ENCODE assay signal across 18 mouse cellular contexts in the genomic region with DNA sequence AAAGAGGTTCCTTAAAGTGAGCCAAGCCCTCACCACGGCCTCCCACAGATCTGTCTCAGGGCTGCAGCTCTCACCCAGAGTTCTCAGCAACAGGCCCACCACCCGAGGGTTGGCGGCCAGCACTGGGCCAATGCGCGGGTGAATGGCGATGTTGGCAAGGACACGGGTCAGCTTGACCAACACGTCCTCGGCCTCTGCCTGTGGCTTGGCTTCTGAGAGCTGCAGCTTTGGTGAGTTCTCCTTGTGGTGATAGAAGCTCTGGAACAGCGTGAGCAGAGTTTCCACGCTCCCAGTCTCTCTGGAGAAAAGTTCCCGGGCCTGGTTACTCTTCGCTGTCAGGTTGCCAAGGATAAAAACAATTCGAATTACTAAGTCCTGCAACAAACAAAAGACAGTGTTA.
DNase-seq lines count a peak whose midpoint lies in the region; ATAC-seq lines count a peak whose summit lies in the region.
"Had no signal": no experiment of that assay in that cellular context is flagged by ENCODE, and none has a peak within 500 bp of the region (broad histone marks: within the 10 kb centered on the region; RNA-seq: fewer than 3 reads in every experiment).

No protein-coding gene starts in this region.

- no peaks in the 10 kb centered on the region for H3K27me3 ChIP-seq in hindbrain, embryonic 12.5 days
- H3K27me3 ChIP-seq in hindbrain, embryonic 11.5 days (ENCODE audit: control insufficient read depth, insufficient read depth, low read length), result no peaks in the 10 kb centered on the region
- H3K27me3 ChIP-seq in neural tube, embryonic 13.5 days, result no peaks in the 10 kb centered on the region
- no peaks in the 10 kb centered on the region for H3K27me3 ChIP-seq in hindbrain, embryonic 15.5 days
- H3K27me3 ChIP-seq in liver, embryonic 11.5 days (replicated peaks; ENCODE audit: control insufficient read depth, insufficient read depth, low read length), result no peaks in the 10 kb centered on the region
- H3K27me3 ChIP-seq: heart, embryonic 13.5 days; limb, embryonic 12.5 days had no signal

- no peaks in the 10 kb centered on the region for H3K9me3 ChIP-seq in hindbrain, embryonic 12.5 days (replicated peaks)
- H3K9me3 ChIP-seq in hindbrain, embryonic 11.5 days (ENCODE audit: control insufficient read depth, low read length), result no peaks in the 10 kb centered on the region
- H3K9me3 ChIP-seq in neural tube, embryonic 13.5 days, result no peaks in the 10 kb centered on the region
- no peaks in the 10 kb centered on the region; the same call in 1 of the 2 replicates for H3K9me3 ChIP-seq in hindbrain, embryonic 15.5 days
- no peaks in the 10 kb centered on the region for H3K9me3 ChIP-seq in liver, embryonic 11.5 days (ENCODE audit: control insufficient read depth, low read length)
- H3K9me3 ChIP-seq: heart, embryonic 13.5 days; limb, embryonic 12.5 days had no signal

- H3K9ac ChIP-seq in hindbrain, embryonic 12.5 days, result no peak overlapping the region
- no peak overlapping the region for H3K9ac ChIP-seq in hindbrain, embryonic 11.5 days (ENCODE audit: low read depth, low read length)
- H3K9ac ChIP-seq in neural tube, embryonic 13.5 days, result no peak overlapping the region
- no peak overlapping the region for H3K9ac ChIP-seq in hindbrain, embryonic 15.5 days
- no peak overlapping the region for H3K9ac ChIP-seq in liver, embryonic 11.5 days (ENCODE audit: low read depth, low read length)
- H3K9ac ChIP-seq: heart, embryonic 13.5 days; limb, embryonic 12.5 days; liver, embryonic 14.5 days had no signal

- H3K4me3 ChIP-seq in hindbrain, embryonic 12.5 days, result no peak overlapping the region
- no peak overlapping the region for H3K4me3 ChIP-seq in hindbrain, embryonic 11.5 days (ENCODE audit: low read depth, low read length)
- H3K4me3 ChIP-seq in neural tube, embryonic 13.5 days, result no peak overlapping the region
- H3K4me3 ChIP-seq in hindbrain, embryonic 15.5 days, result no peak overlapping the region
- no peak overlapping the region for H3K4me3 ChIP-seq in liver, embryonic 11.5 days (ENCODE audit: low read depth, low read length)
- H3K4me3 ChIP-seq: erythroblast, embryonic 14.5 days; heart, embryonic 13.5 days; limb, embryonic 12.5 days had no signal

- peak; percentile 5 to 24 for DNase-seq in adrenal gland, postnatal 36 days
- DNase-seq in adrenal gland, postnatal 4 days (ENCODE audit: low spot score in 2 of 2), result no peak
- DNase-seq in hindbrain, embryonic 11.5 days (ENCODE audit: low spot score), result no peak
- no peak for DNase-seq in neural tube, embryonic 10.5 days (ENCODE audit: extremely low spot score, low spot score)
- no peak for DNase-seq in liver, embryonic 11.5 days (ENCODE audit: low spot score)
- DNase-seq: cerebellum, adult 18-20 months; cerebellum, postnatal 36 days; heart, postnatal 36 days; spleen, adult 18-20 months had no signal

- peaks cover 11% of the 10 kb centered on the region for H3K4me1 ChIP-seq in hindbrain, embryonic 12.5 days
- H3K4me1 ChIP-seq in hindbrain, embryonic 11.5 days (replicated peaks; ENCODE audit: control insufficient read depth, insufficient read depth, low read length), result no peaks in the 10 kb centered on the region
- peaks cover 12% of the 10 kb centered on the region for H3K4me1 ChIP-seq in neural tube, embryonic 13.5 days (replicated peaks)
- H3K4me1 ChIP-seq in hindbrain, embryonic 15.5 days (replicated peaks), result peaks cover 2% of the 10 kb centered on the region; the same call in 1 of the 2 replicates
- no peaks in the 10 kb centered on the region for H3K4me1 ChIP-seq in liver, embryonic 11.5 days (replicated peaks; ENCODE audit: control insufficient read depth, insufficient read depth, low read length)
- H3K4me1 ChIP-seq: limb, embryonic 12.5 days had no signal

- no peak overlapping the region for H3K4me2 ChIP-seq in hindbrain, embryonic 12.5 days (replicated peaks)
- H3K4me2 ChIP-seq in hindbrain, embryonic 11.5 days (replicated peaks; ENCODE audit: low read depth, low read length), result no peak overlapping the region
- H3K4me2 ChIP-seq in neural tube, embryonic 13.5 days, result no peak overlapping the region
- no peak overlapping the region for H3K4me2 ChIP-seq in hindbrain, embryonic 15.5 days
- no peak overlapping the region for H3K4me2 ChIP-seq in liver, embryonic 11.5 days
- H3K4me2 ChIP-seq: heart, embryonic 13.5 days; limb, embryonic 12.5 days had no signal

- 0 out of 2 replicates have a peak overlapping the region, but pooled peaks have one; percentile 25 for H3K27ac ChIP-seq in hindbrain, embryonic 12.5 days
- no peak overlapping the region for H3K27ac ChIP-seq in hindbrain, embryonic 11.5 days (ENCODE audit: low read depth, low read length)
- H3K27ac ChIP-seq in neural tube, embryonic 13.5 days (replicated peaks), result peak overlapping the region; percentile 39; the same call in 1 of the 2 replicates
- 0 out of 2 replicates have a peak overlapping the region, but pooled peaks have one; percentile 32 for H3K27ac ChIP-seq in hindbrain, embryonic 15.5 days (replicated peaks)
- no peak overlapping the region for H3K27ac ChIP-seq in liver, embryonic 11.5 days (ENCODE audit: low read depth, low read length)
- H3K27ac ChIP-seq: heart, embryonic 13.5 days; kidney, postnatal 0 days; limb, embryonic 12.5 days; liver, embryonic 14.5 days had no signal

- peak; percentile 34; the same call in 1 of the 2 replicates for ATAC-seq in hindbrain, embryonic 12.5 days (ENCODE audit: low FRiP score)
- ATAC-seq in hindbrain, embryonic 11.5 days (ENCODE audit: low FRiP score), result no peak
- ATAC-seq in neural tube, embryonic 13.5 days (ENCODE audit: low read depth), result no peak
- ATAC-seq in hindbrain, embryonic 15.5 days (ENCODE audit: low FRiP score, low read depth), result peak; percentile 52
- no peak for ATAC-seq in liver, embryonic 11.5 days (replicated peaks; ENCODE audit: low FRiP score)
- ATAC-seq: intestine, postnatal 0 days had no signal

- no peaks in the 10 kb centered on the region for H3K36me3 ChIP-seq in hindbrain, embryonic 12.5 days
- H3K36me3 ChIP-seq in hindbrain, embryonic 11.5 days (ENCODE audit: control insufficient read depth, insufficient read depth, low read length), result no peaks in the 10 kb centered on the region
- no peaks in the 10 kb centered on the region for H3K36me3 ChIP-seq in neural tube, embryonic 13.5 days
- no peaks in the 10 kb centered on the region for H3K36me3 ChIP-seq in hindbrain, embryonic 15.5 days
- H3K36me3 ChIP-seq in liver, embryonic 11.5 days (ENCODE audit: control insufficient read depth, insufficient read depth, low read length), result no peaks in the 10 kb centered on the region
- H3K36me3 ChIP-seq: heart, embryonic 13.5 days; limb, embryonic 12.5 days had no signal

- 70% methylated on average over 14 of the region's 14 CpGs for WGBS in hindbrain, embryonic 12.5 days
- 81% methylated on average over 14 of the region's 14 CpGs for WGBS in hindbrain, embryonic 11.5 days
- 76% methylated on average over 14 of the region's 14 CpGs for WGBS in neural tube, embryonic 13.5 days
- WGBS in hindbrain, embryonic 15.5 days, result 61% methylated on average over 14 of the region's 14 CpGs
- 85% methylated on average over 14 of the region's 14 CpGs for WGBS in liver, embryonic 11.5 days

Comparison
In these comparisons a context has a peak if more than half of its experiments do, and no peak if none do; other contexts are left out.
1. DNase-seq: peak in adrenal gland, postnatal 36 days (2 of 2); none in adrenal gland, postnatal 4 days (0 of 2), hindbrain, embryonic 11.5 days (single experiment), neural tube, embryonic 10.5 days (single experiment) and liver, embryonic 11.5 days (single experiment).
2. ATAC-seq: peak in hindbrain, embryonic 12.5 days (single experiment) and hindbrain, embryonic 15.5 days (single experiment); none in hindbrain, embryonic 11.5 days (single experiment), neural tube, embryonic 13.5 days (single experiment) and liver, embryonic 11.5 days (single experiment).
3. H3K27ac ChIP-seq: peak in hindbrain, embryonic 12.5 days (single experiment), neural tube, embryonic 13.5 days (single experiment) and hindbrain, embryonic 15.5 days (single experiment); none in hindbrain, embryonic 11.5 days (single experiment) and liver, embryonic 11.5 days (single experiment).